Mouse (Mus musculus) kidney, postnatal 0 days (tissue): ENCODE data around the gene Sdc3. TPM values are rescaled to one million over a fixed set of nuclear protein-coding genes. Genes with fewer than 3 reads are reported as not detected.
A peak's percentile ranks its signal among the peaks of the same experiment; 100 is the strongest.

Experiments used
- ATAC-seq: fragments of 200-750 bp; cut with Nextera tagmentation; replicated peaks from 2 replicates; pipeline ENCODE4 v1.8.0; 2017; ENCODE audit warnings: low read depth, moderate number of reproducible peaks, moderate TSS enrichment, moderate library complexity; ENCODE audit not compliant: low FRiP score
- DNase-seq: peaks from one replicate; pipeline ENCODE4 v3.0.0-alpha.2; 2016; ENCODE audit warnings: low spot score
- H3K27ac ChIP-seq: fragments of 300-500 bp; sonication (generic); 2 replicates; pipeline ENCODE4 v1.5.1; 2014; ENCODE audit warnings: mild to moderate bottlenecking
- H3K27me3 ChIP-seq: fragments of 300-500 bp; sonication (generic); 2 replicates; pipeline ENCODE4 v1.6.1; 2014; ENCODE audit warnings: low read length, mixed read lengths; ENCODE audit not compliant: insufficient read depth
- H3K36me3 ChIP-seq: fragments of 300-500 bp; sonication (generic); 2 replicates; pipeline ENCODE4 v1.6.1; 2014; ENCODE audit warnings: low read length, mixed read lengths; ENCODE audit not compliant: insufficient read depth
- H3K4me1 ChIP-seq: fragments of 300-500 bp; sonication (generic); replicated peaks from 2 replicates; pipeline ENCODE4 v1.6.1; 2014; ENCODE audit warnings: antibody characterized with exemption, low read length, mixed read lengths; ENCODE audit not compliant: insufficient read depth
- H3K4me2 ChIP-seq: fragments of 300-500 bp; sonication (generic); 2 replicates; pipeline ENCODE4 v1.6.1; 2014; ENCODE audit warnings: mild to moderate bottlenecking, low read length, moderate library complexity, mixed read lengths
- H3K4me3 ChIP-seq: fragments of 300-500 bp; sonication (generic); replicated peaks from 2 replicates; pipeline ENCODE4 v1.5.1; 2014; ENCODE audit warnings: low read depth, low read length
- H3K9ac ChIP-seq: fragments of 300-500 bp; sonication (generic); 2 replicates; pipeline ENCODE4 v1.6.1; 2014; ENCODE audit warnings: low read depth, low read length
- H3K9me3 ChIP-seq: fragments of 300-500 bp; sonication (generic); replicated peaks from 2 replicates; pipeline ENCODE4 v1.6.1; 2016; ENCODE audit warnings: low read length, inconsistent platforms, mixed read lengths
- CTCF ChIP-seq: IDR thresholded peaks from 2 replicates; pipeline ENCODE4 v1.5.1; 2016; ENCODE audit warnings: antibody characterized with exemption, low read depth, mild to moderate bottlenecking, moderate library complexity
- WGBS: fragments of 180-500 bp; shearing (Covaris S2); extraction: QIAGEN DNeasy Blood & Tissue Kit; methylation state at CpG from one replicate; pipeline ENCODE4 v1.1.7; 2014; 5-methylcytosine and 5-hydroxymethylcytosine counted together
- polyA plus RNA-seq: library from polyadenylated mRNA; unstranded; fragments of >200 nt; fragmentation: Nextera tagmentation; extraction: Ambion mirVana; gene quantifications from 2 replicates; pipeline ENCODE4 v1.2.1, GENCODE M21; 2015

Sdc3 gene
- polyA plus RNA-seq, 1 experiment from 2014 or later: 16.2 TPM

DNA sequence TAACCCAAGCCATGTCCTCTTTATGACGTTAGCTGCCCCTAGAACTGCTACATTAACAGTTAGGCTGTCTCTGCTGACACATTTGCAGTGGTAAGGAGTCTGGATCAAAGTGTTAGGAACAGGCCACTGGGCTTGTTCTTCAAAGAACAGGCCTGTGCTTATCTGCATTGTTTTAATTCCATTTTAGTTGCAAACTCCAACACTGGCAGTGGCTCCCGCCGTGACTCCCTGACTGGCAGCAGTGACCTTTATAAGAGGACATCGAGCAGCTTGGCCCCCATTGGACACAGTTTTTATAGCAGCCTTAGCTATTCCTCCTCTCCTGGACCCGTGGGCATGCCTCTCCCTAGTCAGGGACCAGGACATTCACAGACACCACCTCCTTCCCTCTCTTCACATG, 38.6 kb upstream of the Sdc3 start:
- peaks cover 62% of the 10 kb centered on the region for H3K36me3 ChIP-seq
- no peak for TF ChIP-seq CTCF
- H3K27me3 ChIP-seq: no peaks in the 10 kb centered on the region
- no peak overlapping the region for H3K27ac ChIP-seq
- no peak overlapping the region for H3K9ac ChIP-seq
- H3K9me3 ChIP-seq: no peaks in the 10 kb centered on the region
- no peak overlapping the region for H3K4me3 ChIP-seq
- DNase-seq: no peak
- H3K4me1 ChIP-seq: no peaks in the 10 kb centered on the region
- ATAC-seq: no peak
- no peak overlapping the region for H3K4me2 ChIP-seq
- WGBS: 64% methylated on average over 5 of the region's 5 CpGs

DNA sequence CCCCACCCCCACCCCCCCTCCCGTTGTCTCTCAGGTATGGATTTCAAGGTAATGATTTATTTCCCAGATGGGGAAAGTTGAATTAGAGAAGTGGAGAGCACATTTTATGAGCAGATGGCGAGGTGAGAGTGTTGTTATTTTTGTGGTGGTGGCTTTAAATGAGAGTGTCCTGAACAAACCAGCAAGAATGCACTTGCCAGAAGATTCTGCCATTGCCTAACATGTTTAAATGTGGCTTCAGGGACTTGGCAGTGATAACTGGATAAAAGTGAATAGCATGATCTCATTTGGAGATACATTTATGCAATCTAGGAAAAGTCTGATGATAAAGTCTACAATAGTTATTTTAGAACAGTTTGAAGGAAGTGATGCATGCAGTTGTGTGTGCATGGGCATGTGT, 37.6 kb upstream of the Sdc3 start:
- DNase-seq (no peak), ATAC-seq (no peak)
- Histone ChIP-seq H3K4me2 (no peak overlapping the region), H3K27me3 (no peaks in the 10 kb centered on the region), H3K36me3 (peaks cover 61% of the 10 kb centered on the region), H3K4me3 (no peak overlapping the region), H3K9me3 (no peaks in the 10 kb centered on the region), H3K9ac (no peak overlapping the region), H3K27ac (no peak overlapping the region), H3K4me1 (no peaks in the 10 kb centered on the region)
- no peak for TF ChIP-seq CTCF
- 35% methylated on average over 2 of the region's 2 CpGs for WGBS

DNA sequence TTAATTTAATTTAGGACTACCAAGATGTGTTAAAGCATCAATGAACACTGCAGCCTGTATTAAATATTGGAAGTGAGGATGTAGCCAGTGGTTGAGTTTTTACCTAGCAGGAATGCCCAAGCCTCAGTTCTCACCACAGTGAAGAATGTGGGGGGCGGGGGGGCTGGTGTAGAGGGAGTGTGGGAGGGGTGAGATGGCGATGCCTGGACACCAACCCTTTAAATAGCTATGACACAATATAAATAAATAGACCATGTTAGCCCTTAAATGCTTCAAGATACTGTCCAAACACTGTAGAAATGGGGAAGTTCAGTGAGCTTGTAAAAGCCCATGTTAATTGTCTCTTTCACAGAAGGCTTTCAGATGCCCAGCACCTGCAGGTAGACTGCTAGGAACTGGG, 32.5 kb upstream of the Sdc3 start:
- no peak overlapping the region for H3K27ac ChIP-seq
- no peak overlapping the region for H3K9ac ChIP-seq
- no peaks in the 10 kb centered on the region for H3K4me1 ChIP-seq
- no peak overlapping the region for H3K4me2 ChIP-seq
- H3K4me3 ChIP-seq: no peak overlapping the region
- WGBS: 74% methylated on average over 2 of the region's 2 CpGs
- ATAC-seq (no peak), DNase-seq (no peak)
- H3K9me3 ChIP-seq: no peaks in the 10 kb centered on the region
- H3K36me3 ChIP-seq: peaks cover 48% of the 10 kb centered on the region
- no peaks in the 10 kb centered on the region for H3K27me3 ChIP-seq
- no peak for TF ChIP-seq CTCF

DNA sequence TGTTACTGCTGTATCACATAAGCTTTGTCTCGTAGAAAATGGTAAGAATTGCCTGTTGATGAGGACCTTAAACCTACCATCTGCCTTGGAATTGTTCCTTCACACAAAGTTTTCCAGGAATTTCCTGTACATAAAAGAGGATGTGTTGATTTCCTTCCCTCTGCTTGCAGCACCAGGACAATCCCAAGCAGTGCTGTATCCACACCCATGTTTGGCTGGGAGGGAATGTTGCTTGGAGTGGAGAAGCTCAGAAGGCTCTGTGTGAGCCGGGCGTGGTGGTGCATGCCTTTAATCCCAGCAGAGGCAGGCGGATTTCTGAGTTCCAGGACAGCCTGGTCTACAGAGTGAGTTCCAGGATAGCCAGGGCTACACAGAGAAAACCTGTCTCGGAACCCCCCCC, 30.5 kb upstream of the Sdc3 start:
- TF ChIP-seq CTCF: no peak
- DNase-seq (peak; percentile 44), ATAC-seq (no peak)
- no peaks in the 10 kb centered on the region for H3K4me1 ChIP-seq
- peaks cover 58% of the 10 kb centered on the region for H3K36me3 ChIP-seq
- WGBS: 73% methylated on average over 5 of the region's 5 CpGs
- no peak overlapping the region for H3K9ac ChIP-seq
- H3K9me3 ChIP-seq: no peaks in the 10 kb centered on the region
- no peak overlapping the region for H3K4me2 ChIP-seq
- H3K27ac ChIP-seq: no peak overlapping the region
- H3K4me3 ChIP-seq: no peak overlapping the region
- H3K27me3 ChIP-seq: no peaks in the 10 kb centered on the region

DNA sequence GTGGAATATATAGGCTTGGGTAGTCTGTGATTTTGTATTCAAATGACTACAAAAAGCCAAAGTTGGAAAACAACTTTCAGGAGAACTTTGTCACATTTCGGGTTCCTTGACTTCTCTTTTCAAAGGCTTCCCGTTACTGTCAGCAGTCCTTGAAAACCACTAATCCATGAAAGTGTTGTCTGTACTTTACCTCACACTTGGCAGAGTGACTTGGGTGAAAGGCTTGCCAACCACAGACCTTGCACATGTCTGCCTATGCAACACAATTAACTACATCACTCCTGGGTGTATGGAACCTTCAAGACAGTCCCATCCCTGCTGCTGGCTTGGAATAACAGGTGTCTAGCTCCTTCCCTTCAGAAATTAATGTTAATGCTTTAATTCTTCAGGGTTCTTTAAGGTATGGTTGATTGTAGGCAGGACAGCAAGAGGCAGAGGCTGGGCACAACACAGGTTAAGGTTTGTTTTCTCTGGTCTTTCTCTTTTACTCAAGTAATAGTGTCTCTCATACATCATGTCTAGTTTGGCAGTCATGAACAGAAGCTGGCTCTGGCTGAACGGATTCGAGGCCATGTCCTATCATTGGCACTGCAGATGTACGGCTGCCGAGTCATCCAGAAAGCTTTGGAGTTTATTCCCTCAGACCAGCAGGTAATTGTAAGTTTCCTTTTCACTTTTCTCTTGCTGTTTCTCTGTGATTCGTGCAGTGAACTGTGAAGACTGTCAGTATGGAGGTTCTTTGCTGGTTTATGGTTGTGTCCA, 26.8 kb upstream of the Sdc3 start:
- Histone ChIP-seq H3K4me1 (no peaks in the 10 kb centered on the region), H3K9ac (no peak overlapping the region), H3K27ac (no peak overlapping the region), H3K36me3 (peaks cover 67% of the 10 kb centered on the region), H3K27me3 (no peaks in the 10 kb centered on the region), H3K4me2 (no peak overlapping the region), H3K9me3 (no peaks in the 10 kb centered on the region), H3K4me3 (no peak overlapping the region)
- TF ChIP-seq CTCF: no peak
- 80% methylated on average over 7 of the region's 7 CpGs for WGBS
- DNase-seq: no peak
- ATAC-seq: no peak

DNA sequence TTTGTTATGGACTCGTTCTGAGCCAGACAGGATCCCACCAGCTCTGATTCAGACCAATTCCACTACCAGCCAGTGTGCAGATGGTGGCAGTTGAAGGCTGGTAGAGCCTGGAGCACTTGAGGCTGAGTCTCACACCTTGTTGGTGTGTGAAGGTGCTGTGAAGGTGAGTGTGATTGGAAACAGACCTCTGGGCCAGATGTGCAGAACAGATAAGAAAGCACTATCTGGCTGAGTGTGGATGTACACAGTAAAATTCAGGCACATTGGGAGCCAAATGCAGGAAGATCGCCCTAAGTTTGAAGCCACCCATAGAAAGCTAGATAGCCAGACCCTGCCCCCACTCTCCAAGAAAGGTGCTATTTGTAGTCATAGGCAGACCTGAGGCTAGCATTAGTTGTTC, 25.9 kb upstream of the Sdc3 start:
- Histone ChIP-seq H3K36me3 (peaks cover 73% of the 10 kb centered on the region), H3K9ac (no peak overlapping the region), H3K27me3 (no peaks in the 10 kb centered on the region), H3K4me3 (no peak overlapping the region), H3K4me1 (no peaks in the 10 kb centered on the region), H3K27ac (no peak overlapping the region), H3K4me2 (no peak overlapping the region), H3K9me3 (no peaks in the 10 kb centered on the region)
- TF ChIP-seq CTCF: no peak
- no peak for ATAC-seq
- whole genome bisulfite sequencing: 90% methylated on average over 1 of the region's 2 CpGs
- no peak for DNase-seq

DNA sequence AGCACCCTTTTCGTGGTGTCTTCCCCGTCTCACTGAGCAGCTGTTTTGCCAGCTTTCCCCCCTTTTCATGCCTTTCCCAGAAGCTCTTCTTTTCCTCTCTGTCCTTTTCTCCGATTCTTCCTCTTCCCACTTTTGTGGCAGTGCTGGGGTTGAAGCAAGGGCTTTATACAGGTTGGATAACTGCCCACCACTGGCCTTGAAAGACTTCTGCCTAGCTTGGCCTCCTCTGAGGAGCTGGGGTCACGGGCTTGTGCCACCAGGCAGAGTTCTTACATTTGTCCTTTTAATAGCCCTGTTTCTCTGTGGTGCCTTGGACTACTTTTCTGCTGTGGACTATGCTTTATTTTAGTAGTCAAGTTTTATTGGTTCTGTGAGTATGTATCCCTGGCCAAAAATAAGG, 25.4 kb upstream of the Sdc3 start:
- Histone ChIP-seq H3K4me1 (no peaks in the 10 kb centered on the region), H3K4me2 (no peak overlapping the region), H3K27me3 (no peaks in the 10 kb centered on the region), H3K4me3 (no peak overlapping the region), H3K27ac (no peak overlapping the region), H3K9me3 (no peaks in the 10 kb centered on the region), H3K36me3 (peaks cover 78% of the 10 kb centered on the region), H3K9ac (no peak overlapping the region)
- WGBS: 93% methylated on average over 4 of the region's 4 CpGs
- no peak for DNase-seq
- no peak for ATAC-seq
- TF ChIP-seq CTCF: no peak
